Mouse (Mus musculus) kidney, postnatal 36 days (tissue): Measurements from ENCODE around the gene Map3k13.
"Not testable (repeated sequence)": the region's sequence is repeated elsewhere in the genome, so short reads cannot be mapped to it uniquely, and the experiment has no call there.

ENCODE experiments used
- DNase-seq, 2 experiments: peaks; one replicate each; pipeline ENCODE4 v3.0.0; 2021 to 2022; ENCODE audit warnings: mixed read lengths in 2 of 2

Gene Map3k13

DNA sequence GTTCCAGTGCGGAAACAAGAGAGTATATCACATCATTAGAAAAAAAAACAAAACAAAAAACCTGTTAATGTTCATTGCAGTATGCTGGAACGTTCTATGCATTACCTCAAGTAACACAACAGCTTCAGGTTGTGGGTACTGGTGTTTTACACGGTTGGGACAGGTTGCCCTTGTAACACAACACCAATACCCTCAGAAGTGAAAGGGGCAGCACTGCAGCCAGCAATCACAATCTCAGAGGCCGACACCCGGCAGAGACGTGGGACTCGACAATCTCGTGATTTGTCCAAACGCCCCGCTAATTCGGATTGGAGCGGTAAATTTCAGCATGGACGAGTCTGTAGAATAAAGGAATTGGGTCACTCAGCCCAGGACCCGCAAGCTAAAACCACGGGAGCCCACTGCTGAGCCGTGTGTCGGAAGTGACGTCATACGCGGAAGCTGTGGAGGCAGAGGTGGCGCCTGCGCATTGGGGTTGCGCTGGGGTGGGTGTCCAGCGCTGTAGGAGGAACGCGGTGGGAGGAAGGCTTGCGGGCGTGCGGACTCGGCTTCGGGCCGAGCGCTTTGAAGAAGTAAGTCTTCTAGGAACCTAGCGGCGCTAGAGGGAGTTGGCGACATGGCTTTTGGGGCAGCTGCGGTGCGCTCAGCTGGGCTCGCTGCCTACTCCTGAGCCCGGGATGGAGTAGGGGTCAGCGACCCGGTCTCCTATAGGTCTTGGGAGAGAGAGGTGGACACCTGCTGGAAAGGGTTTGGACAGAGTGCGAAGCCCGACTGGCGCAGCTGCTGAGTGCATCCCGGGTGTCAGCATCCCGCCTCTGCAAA lies at the start of gene Map3k13:
Gene Map3k13 (plus strand): TSS at position 472 of the 822 bp plus-strand sequence.
- peak; percentile 96 to 98 for DNase-seq

DNA sequence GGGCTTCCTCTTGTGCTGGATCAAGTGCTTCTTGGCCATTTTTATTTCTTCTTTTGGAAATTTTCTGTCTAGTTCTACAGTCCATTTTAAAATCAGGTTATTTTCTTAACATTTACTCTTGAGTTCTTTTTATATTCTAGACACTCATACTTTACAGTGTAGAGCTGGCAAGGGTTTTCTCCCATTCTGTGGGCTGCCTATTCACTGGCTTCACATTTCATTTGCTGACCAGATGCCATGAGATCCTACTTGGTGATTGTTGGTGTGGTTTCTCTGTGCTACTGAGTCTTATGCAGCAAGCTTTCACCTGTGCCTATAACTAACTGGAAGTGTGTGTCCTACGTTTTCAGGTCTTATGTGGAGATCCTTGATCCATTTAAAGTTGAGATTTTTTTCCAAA lies 35.7 kb upstream of the Map3k13 start:
- no peak for DNase-seq

GRCm38 (mm10) chr16:21768255-21768654 lies 25.9 kb upstream of the Map3k13 start:
- no peak for DNase-seq

GRCm38 (mm10) chr16:21769667-21770066 lies 24.5 kb upstream of the Map3k13 start:
- DNase-seq, result peak in 1 of 2 experiments; percentile 44

DNA sequence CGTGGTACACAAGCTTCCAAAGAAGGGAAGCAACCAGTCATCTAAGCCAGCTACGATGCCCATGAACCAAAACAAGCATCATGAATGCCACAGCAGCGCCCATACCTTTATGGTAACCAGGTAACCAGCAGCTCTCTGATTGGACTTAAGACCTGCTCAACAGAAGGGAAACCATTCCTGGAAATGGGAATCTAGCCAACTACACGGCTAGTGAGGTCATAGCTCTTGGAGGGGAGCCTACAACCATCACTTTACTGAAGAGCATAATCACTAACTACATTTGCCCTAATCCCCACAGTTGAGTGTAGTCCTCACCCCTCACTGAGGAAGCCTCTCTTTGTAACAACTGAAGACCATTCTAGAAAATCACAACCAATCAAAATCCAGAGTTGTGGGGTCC lies 19.4 kb upstream of the Map3k13 start:
- DNase-seq, result no peak

- DNase-seq, result peak in 1 of 2 experiments; percentile 54
These were observed 15.8 kb upstream of the Map3k13 start for GRCm38 (mm10) chr16:21778293-21778866.

DNA sequence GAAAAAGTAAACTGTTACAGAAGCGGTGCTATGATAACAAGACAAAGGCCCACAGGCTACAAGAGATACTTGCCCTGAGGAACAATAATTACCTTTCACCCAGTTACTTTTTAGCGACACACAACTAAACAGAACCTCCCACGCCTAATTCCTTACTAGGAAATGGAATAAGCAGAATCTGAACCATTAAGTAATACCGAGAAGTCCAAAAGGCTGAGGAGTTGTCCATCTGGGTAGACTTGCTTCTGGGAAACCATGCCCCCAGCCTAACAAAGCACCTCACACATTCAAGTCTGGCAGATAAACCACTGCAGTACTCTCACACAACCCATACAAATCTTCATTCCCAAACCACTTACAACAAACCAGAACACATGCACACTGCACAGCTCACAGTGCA lies 15.0 kb upstream of the Map3k13 start:
- peak in 1 of 2 experiments; percentile 42 for DNase-seq

GRCm38 (mm10) chr16:21781277-21781676 lies 12.9 kb upstream of the Map3k13 start:
- DNase-seq, result peak in 1 of 2 experiments; percentile 51

DNA sequence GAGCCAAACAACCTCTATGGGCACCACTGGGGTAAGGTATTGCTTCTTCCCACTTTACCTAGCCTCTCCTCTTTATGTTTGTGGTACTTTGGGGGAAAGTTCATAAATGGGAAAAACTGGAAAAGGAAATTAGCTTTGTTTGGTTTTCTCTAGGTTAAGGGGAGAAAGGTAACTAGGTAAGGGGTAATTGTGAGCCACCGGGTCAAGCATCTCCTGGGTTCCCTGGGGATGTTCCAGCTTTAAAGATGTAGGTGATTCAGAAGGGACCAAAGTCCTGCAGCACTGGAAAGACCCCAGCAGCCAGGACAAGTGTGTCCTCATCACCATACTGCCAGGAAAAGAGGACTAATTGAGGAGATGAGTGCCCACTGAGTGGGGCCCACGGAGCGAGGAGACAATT lies 12.3 kb upstream of the Map3k13 start:
- no peak for DNase-seq

- DNase-seq, result peak; percentile 32 to 46
These were observed 11.3 kb upstream of the Map3k13 start for GRCm38 (mm10) chr16:21782807-21783206.

- DNase-seq, result no peak
These were observed 9.1 kb upstream of the Map3k13 start for GRCm38 (mm10) chr16:21785000-21785399.

DNA sequence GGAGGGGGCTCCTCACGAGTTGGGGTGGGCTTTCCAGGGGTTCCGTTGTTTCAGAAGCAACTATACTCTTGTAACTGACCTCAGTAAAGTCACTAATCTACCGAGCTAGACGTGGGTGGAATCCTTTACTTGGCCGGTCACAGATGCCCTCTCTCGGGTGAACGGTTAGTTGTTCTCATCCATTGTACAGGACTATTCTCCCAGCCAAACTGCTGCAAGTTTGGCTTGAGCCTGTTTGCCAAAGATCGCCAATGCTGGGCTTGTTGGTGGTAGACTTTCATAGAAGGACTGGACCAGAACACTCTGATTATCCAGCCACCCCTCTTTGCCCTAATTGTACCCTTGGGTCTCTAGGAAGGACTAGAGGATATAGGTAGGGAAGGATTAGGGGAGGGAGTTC lies 7.8 kb upstream of the Map3k13 start:
- DNase-seq, result no peak

DNA sequence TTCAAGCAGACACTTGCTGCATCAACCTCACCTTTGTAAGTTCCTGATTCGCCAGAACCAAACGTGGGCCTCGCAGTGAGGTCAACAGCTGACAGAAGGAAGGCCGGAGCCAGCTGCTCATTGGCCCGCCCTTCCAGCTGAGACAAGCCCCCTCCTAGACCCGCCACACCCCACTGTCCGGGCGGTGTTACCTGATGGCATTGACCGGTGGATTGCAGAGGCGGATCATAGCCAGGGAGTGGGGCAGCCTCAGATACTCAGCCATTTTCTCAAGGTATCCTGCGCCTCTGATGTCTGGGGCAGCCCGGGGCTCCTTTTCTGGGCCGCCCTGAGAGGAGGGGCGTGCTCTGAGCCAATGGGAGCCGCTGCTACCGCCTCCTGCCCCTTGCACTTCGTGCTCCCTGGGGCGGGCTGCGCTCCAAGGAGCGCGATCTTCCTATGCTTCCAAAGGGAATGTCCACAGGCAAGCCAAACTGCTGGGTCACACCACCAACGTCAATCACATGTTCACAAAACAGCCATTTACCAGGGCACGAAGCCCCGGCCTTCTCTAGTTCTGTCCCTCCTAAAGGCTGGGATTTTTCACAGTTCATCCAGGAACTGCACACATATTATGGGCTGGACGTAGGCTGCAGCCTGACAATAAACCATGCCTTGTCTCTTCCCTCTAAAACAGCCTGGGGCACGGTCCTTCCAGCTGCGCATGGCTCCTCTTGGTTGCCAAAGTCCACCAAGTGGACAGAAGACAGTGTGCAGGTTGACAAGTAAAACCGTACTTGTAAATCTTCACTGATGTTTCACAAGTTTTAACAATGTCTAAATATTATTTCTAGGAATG lies 6.4 kb upstream of the Map3k13 start, which contains the start of gene Ehhadh:
Gene Ehhadh (minus strand): TSS at position 292 of the 838 bp plus-strand sequence.
- peak; percentile 90 to 92 for DNase-seq

DNA sequence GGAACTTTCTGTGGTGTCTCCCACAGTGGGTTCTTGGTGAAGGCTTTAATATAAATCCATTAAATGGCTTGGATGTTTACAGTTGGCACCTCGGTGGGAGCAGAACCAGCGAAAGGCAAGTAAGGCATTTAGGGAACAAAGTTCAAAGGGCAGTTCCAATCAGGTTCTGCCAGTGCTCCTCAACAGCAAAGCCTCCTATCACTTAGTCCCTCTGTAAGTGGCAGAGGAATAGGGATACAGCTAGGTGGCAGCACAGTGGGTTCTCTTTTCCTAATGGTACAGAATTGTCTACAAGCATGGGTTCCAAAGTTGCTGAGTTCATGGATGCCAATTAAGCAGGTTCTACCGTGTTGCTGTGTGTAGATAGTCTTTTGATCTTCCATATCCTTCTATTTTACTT lies 5.6 kb upstream of the Map3k13 start:
- DNase-seq, result peak; percentile 56 to 62

GRCm38 (mm10) chr16:21789180-21789579 lies 5.0 kb upstream of the Map3k13 start:
- no peak for DNase-seq

DNA sequence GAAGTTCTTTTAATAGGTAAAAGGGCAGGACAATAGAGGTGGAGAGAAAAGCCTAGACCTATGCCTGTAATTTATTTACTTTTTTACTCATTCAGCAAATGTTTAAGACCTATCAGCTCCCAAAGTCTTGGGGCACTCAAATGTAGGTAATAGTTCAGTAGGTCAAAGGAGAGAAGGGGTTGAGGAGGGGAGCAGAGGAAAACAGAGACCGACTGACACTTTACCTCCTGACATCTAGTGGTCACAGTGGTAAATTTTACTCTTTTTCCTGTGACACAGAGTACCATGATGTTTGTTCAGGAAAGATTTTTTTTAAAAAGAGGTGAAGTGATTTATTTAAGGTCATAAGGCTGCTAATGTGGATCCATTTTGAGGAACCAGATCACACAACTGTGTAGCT lies 3.7 kb upstream of the Map3k13 start:
- peak in 1 of 2 experiments; percentile 65 for DNase-seq

- no peak for DNase-seq
These were observed 2.4 kb upstream of the Map3k13 start for GRCm38 (mm10) chr16:21791779-21792178.

DNA sequence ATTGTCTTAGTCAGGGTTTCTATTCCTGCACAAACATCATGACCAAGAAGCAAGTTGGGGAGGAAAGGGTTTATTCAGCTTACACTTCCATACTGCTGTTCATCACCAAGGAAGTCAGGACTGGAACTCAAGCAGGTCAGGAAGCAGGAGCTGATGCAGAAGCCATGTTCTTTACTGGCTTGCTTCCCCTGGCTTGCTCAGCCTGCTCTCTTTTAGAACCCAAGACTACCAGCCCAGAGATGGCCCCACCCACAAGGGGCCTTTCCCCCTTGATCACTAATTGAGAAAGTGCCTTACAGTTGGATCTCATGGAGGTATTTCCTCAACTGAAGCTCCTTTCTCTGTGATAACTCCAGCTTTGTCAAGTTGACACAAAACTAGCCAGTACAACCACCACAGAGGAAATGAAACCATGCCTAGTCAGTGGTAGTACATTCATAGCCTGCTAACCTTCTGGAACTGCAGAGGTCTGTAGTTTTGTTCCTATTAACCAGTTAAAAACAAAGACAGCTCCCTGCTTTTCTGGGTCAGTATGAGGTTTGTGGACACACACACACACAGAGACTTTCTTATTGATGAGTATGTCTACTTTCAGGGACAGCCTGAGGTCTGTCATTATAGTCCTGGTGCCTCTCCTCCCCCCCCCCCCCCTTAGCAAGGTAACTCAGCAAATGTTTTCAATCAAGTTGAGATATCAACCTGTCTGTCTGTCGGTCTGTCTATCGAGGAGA lies 901 bp upstream of the Map3k13 start:
- DNase-seq, result not testable (repeated sequence)

GRCm38 (mm10) chr16:21794697-21795045 lies 525 bp downstream of the Map3k13 start:
- DNase-seq, result no peak

DNA sequence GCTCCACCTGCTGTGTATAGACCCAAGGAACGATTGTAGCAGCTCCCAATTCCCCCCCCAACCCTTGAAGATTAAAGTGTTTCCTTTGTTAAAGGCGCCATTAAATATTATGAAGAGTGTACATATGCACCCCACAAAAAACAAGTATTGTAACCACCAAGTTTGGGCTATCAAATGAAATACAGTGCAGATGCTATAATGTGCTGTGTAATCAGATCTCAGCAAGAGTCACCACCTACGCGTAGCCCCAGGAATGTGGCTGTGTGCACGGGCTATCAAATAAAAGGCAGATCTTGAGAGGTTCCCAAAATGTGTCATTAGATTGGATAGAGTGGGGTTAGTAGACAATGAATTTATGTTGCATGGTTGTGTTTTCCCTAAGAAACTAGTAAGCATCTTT lies 925 bp downstream of the Map3k13 start:
- no peak for DNase-seq

- DNase-seq, result peak; percentile 38 to 51
These were observed 10.1 kb downstream of the Map3k13 start for GRCm38 (mm10) chr16:21804258-21804657.

DNA sequence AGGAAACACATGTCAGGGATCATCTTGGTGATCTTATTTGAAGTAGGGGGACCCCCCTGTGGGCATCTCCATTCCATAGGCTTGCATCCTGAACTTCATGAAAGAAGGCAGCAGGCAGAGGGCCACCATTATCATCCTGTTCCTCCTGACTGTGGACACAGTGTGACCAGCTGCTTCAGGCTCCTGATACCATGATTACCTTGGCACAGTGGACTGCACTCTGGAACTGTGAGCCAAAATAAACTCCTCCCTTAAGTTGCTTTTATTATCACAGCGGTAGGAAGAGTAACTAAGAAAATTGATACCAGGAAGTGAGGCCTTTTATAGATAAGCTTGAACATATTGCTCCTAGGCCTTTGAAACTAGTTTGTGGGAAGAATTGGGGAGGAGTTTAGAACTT lies 12.7 kb downstream of the Map3k13 start:
- DNase-seq, result no peak

- not testable (repeated sequence) for DNase-seq
These were observed 13.6 kb downstream of the Map3k13 start for GRCm38 (mm10) chr16:21807786-21808185.
